Mouse (Mus musculus) cerebellum, adult 2 months (tissue): ENCODE data around the gene Anpep. TPM values are rescaled to one million over a fixed set of nuclear protein-coding genes. Genes with fewer than 3 reads are reported as not detected.

Experiments used
- DNase-seq, 2 experiments: peaks; one replicate each; pipeline ENCODE4 v3.0.0; 2021
- H3K27ac ChIP-seq: fragments of 200-500 bp; 2 replicates; pipeline ENCODE4 v1.5.1; 2012; ENCODE audit warnings: low read length, control low read depth, inconsistent platforms; ENCODE audit not compliant: insufficient read depth
- H3K27me3 ChIP-seq: fragments of 200-500 bp; 2 replicates; pipeline ENCODE4 v1.6.1; 2012; ENCODE audit warnings: inconsistent platforms, mild to moderate bottlenecking, low read length, moderate library complexity; ENCODE audit not compliant: control insufficient read depth, insufficient read depth
- H3K4me1 ChIP-seq: fragments of 200-500 bp; 2 replicates; pipeline ENCODE4 v1.6.1; 2011; ENCODE audit warnings: low read length; ENCODE audit not compliant: control insufficient read depth, insufficient read depth
- H3K4me3 ChIP-seq: fragments of 200-500 bp; replicated peaks from 2 replicates; pipeline ENCODE3; 2011; ENCODE audit warnings: mild to moderate bottlenecking, low read depth, low read length, control low read depth; ENCODE audit not compliant: insufficient read depth
- CTCF ChIP-seq: fragments of 200-500 bp; IDR thresholded peaks from 2 replicates; pipeline ENCODE4 v1.5.1; 2011; ENCODE audit warnings: low read depth, mild to moderate bottlenecking, control low read depth, low read length, moderate library complexity, borderline replicate concordance; ENCODE audit not compliant: insufficient read depth
- POLR2A ChIP-seq: fragments of 200-500 bp; IDR thresholded peaks from 2 replicates; pipeline ENCODE4 v1.6.1; 2011; ENCODE audit warnings: low read length, control low read depth, borderline replicate concordance; ENCODE audit not compliant: insufficient read depth
- whole genome bisulfite sequencing: fragments of 180-500 bp; shearing (Covaris S2); methylation state at CpG from one replicate; pipeline ENCODE4 v1.1.7; 2018; 5-methylcytosine and 5-hydroxymethylcytosine counted together
- polyA plus RNA-seq: library from polyadenylated mRNA; depleted of rRNA; stranded (reverse); fragments of >200 nt; gene quantifications from 2 replicates; pipeline ENCODE4 v1.2.3, GENCODE M21; 2012

Gene Anpep
- polyA plus RNA-seq, 1 experiment, result 3.0 TPM

GRCm38 (mm10) chr7:79819515-79819914, 41.3 kb downstream of the Anpep start:
- DNase-seq, result no peak
- Histone ChIP-seq H3K27ac (no peak overlapping the region), H3K4me1 (no peaks in the 10 kb centered on the region; the same call in 1 of the 2 replicates), H3K27me3 (no peaks in the 10 kb centered on the region), H3K4me3 (no peak overlapping the region)
- 79% methylated on average over 4 of the region's 4 CpGs for WGBS
- TF ChIP-seq CTCF, result no peak
- TF ChIP-seq POLR2A, result no peak

- no peak for TF ChIP-seq CTCF
- no peak for TF ChIP-seq POLR2A
- 17% methylated on average over 6 of the region's 6 CpGs for WGBS
- no peak for DNase-seq
Measured at GRCm38 (mm10) chr7:79818321-79818720, 42.5 kb downstream of the Anpep start.

GRCm38 (mm10) chr7:79813409-79813808, 47.5 kb downstream of the Anpep start:
- H3K27ac ChIP-seq, result no peak overlapping the region
- TF ChIP-seq CTCF, result no peak
- no peak for TF ChIP-seq POLR2A
- H3K4me3 ChIP-seq, result no peak overlapping the region
- no peaks in the 10 kb centered on the region for H3K27me3 ChIP-seq
- WGBS, result 93% methylated on average over 1 of the region's 1 CpGs
- no peaks in the 10 kb centered on the region; the same call in 1 of the 2 replicates for H3K4me1 ChIP-seq
- DNase-seq, result no peak

More at GRCm38 (mm10) chr7:79818321-79818720, 42.5 kb downstream of the Anpep start:
- Histone ChIP-seq H3K27ac (no peak overlapping the region), H3K4me3 (no peak overlapping the region), H3K4me1 (no peaks in the 10 kb centered on the region; the same call in 1 of the 2 replicates), H3K27me3 (no peaks in the 10 kb centered on the region)

GRCm38 (mm10) chr7:79810611-79811506, 50.0 kb downstream of the Anpep start, which contains the start of gene Mesp2:
Gene Mesp2 (plus strand): TSS chr7:79810727.
- DNase-seq, result peak; percentile 41 to 43
- no peak within 1 kb of the TSS for H3K4me3 ChIP-seq
- WGBS, result 14% methylated on average over 71 of the region's 71 CpGs
- no peaks in the 10 kb centered on the region for H3K27me3 ChIP-seq
- no peaks in the 10 kb centered on the region for H3K4me1 ChIP-seq
- H3K27ac ChIP-seq, result no peak within 1 kb of the TSS
- TF ChIP-seq POLR2A (no peak), CTCF (no peak)

GRCm38 (mm10) chr7:79808561-79808960, 52.3 kb downstream of the Anpep start:
- H3K4me1 ChIP-seq, result no peaks in the 10 kb centered on the region
- 65% methylated on average over 7 of the region's 7 CpGs for WGBS
- no peak overlapping the region for H3K27ac ChIP-seq
- TF ChIP-seq POLR2A (no peak), CTCF (no peak)
- no peaks in the 10 kb centered on the region for H3K27me3 ChIP-seq
- no peak overlapping the region for H3K4me3 ChIP-seq
- no peak for DNase-seq

GRCm38 (mm10) chr7:79803887-79804286, 57.0 kb downstream of the Anpep start:
- Histone ChIP-seq H3K27ac (no peak overlapping the region), H3K4me3 (no peak overlapping the region), H3K4me1 (no peaks in the 10 kb centered on the region), H3K27me3 (no peaks in the 10 kb centered on the region)
- DNase-seq, result no peak
- 8% methylated on average over 2 of the region's 2 CpGs for WGBS
- TF ChIP-seq POLR2A, result no peak
- TF ChIP-seq CTCF, result no peak

GRCm38 (mm10) chr7:79802037-79802436, 58.8 kb downstream of the Anpep start:
- Histone ChIP-seq H3K27me3 (no peaks in the 10 kb centered on the region), H3K4me1 (no peaks in the 10 kb centered on the region), H3K4me3 (no peak overlapping the region), H3K27ac (no peak overlapping the region)
- no peak for DNase-seq
- TF ChIP-seq CTCF (no peak), POLR2A (no peak)
- WGBS, result 78% methylated on average over 5 of the region's 5 CpGs

- WGBS, result 80% methylated on average over 11 of the region's 11 CpGs
- Histone ChIP-seq H3K4me1 (no peaks in the 10 kb centered on the region), H3K27ac (no peak overlapping the region), H3K27me3 (no peaks in the 10 kb centered on the region), H3K4me3 (no peak overlapping the region)
- no peak for TF ChIP-seq CTCF
- no peak for TF ChIP-seq POLR2A
- DNase-seq, result no peak
Measured at GRCm38 (mm10) chr7:79801391-79801790, 59.5 kb downstream of the Anpep start.
